Mouse (Mus musculus) MEL (cell line): ENCODE results near the gene Ddx55. TPM values are rescaled to one million over a fixed set of nuclear protein-coding genes. Genes with fewer than 3 reads are reported as not detected.

Source experiments
- DNase-seq: peaks from one replicate; pipeline ENCODE4 v3.0.0; 2011; ENCODE audit warnings: low read depth, low spot score
- H3K27ac ChIP-seq: 2 replicates; pipeline ENCODE4 v1.5.1; 2012; ENCODE audit warnings: low read depth, mild to moderate bottlenecking, control low read depth, low read length, moderate library complexity; ENCODE audit not compliant: control insufficient read depth
- H3K27me3 ChIP-seq, 2 experiments: fragments of 150-350 bp in 1 of 2; sonication (generic) in 1 of 2; 2 replicates each; pipeline ENCODE4 v1.6.1; 2012; ENCODE audit warnings: low read length in 2 of 2, mild to moderate bottlenecking in 2 of 2, improper control_type of control experiment in 1 of 2, moderate library complexity in 1 of 2; ENCODE audit not compliant: insufficient read depth in 2 of 2, control insufficient read depth in 1 of 2
- H3K36me3 ChIP-seq, 2 experiments: 2 replicates each; pipeline ENCODE4 v1.6.1; 2012 to 2014; ENCODE audit warnings: low read length in 2 of 2, improper control_type of control experiment in 1 of 2, inconsistent platforms in 1 of 2, mild to moderate bottlenecking in 1 of 2; ENCODE audit not compliant: insufficient read depth in 2 of 2, control insufficient read depth in 1 of 2
- H3K4me1 ChIP-seq, 2 experiments: fragments of 150-350 bp in 1 of 2; sonication (generic) in 1 of 2; 2 replicates each; pipeline ENCODE4 v1.6.1; 2012; ENCODE audit warnings: low read length in 2 of 2, improper control_type of control experiment in 1 of 2, mild to moderate bottlenecking in 1 of 2; ENCODE audit not compliant: insufficient read depth in 2 of 2, control insufficient read depth in 1 of 2
- H3K4me3 ChIP-seq, 2 experiments: fragments of 150-350 bp in 1 of 2; sonication (generic) in 1 of 2; 2 replicates each; pipeline ENCODE4 v1.5.1; 2012; ENCODE audit warnings: low read depth in 2 of 2, low read length in 2 of 2, mild to moderate bottlenecking in 2 of 2, moderate library complexity in 2 of 2, control low read depth in 1 of 2, improper control_type of control experiment in 1 of 2; ENCODE audit not compliant: control insufficient read depth in 1 of 2, insufficient read depth in 1 of 2
- H3K79me2 ChIP-seq: 2 replicates; pipeline ENCODE4 v1.6.1; 2012; ENCODE audit warnings: mild to moderate bottlenecking, low read length, moderate library complexity; ENCODE audit not compliant: control insufficient read depth, poor library complexity, insufficient read depth
- H3K9ac ChIP-seq: 2 replicates; pipeline ENCODE4 v1.6.1; 2012; ENCODE audit warnings: low read depth, mild to moderate bottlenecking, control low read depth, low read length, moderate library complexity; ENCODE audit not compliant: control insufficient read depth, poor library complexity, severe bottlenecking
- H3K9me3 ChIP-seq: fragments of 150-350 bp; sonication (generic); replicated peaks from 2 replicates; pipeline ENCODE4 v1.6.1; 2012; ENCODE audit warnings: mild to moderate bottlenecking, low read length, improper control_type of control experiment, moderate library complexity; ENCODE audit not compliant: insufficient read depth
- CHD2 ChIP-seq: IDR thresholded peaks from 2 replicates; pipeline ENCODE4 v1.6.1; 2011; ENCODE audit warnings: low read length, improper control_type of control experiment
- E2F4 ChIP-seq: IDR thresholded peaks from 2 replicates; pipeline ENCODE4 v1.6.1; 2011; ENCODE audit warnings: low read depth, low read length, improper control_type of control experiment, borderline replicate concordance
- EP300 ChIP-seq, 2 experiments: IDR thresholded peaks; 2 replicates each; pipeline ENCODE4 v1.6.1; 2011; ENCODE audit warnings: improper control_type of control experiment in 2 of 2, low read length in 2 of 2, low read depth in 1 of 2, mild to moderate bottlenecking in 1 of 2
- ETS1 ChIP-seq: IDR thresholded peaks from 2 replicates; pipeline ENCODE4 v1.6.1; 2012; ENCODE audit warnings: low read depth, mild to moderate bottlenecking, inconsistent platforms, low read length, improper control_type of control experiment, moderate library complexity
- JUND ChIP-seq: IDR thresholded peaks from 2 replicates; pipeline ENCODE4 v1.6.1; 2011; ENCODE audit warnings: low read depth, mild to moderate bottlenecking, improper control_type of control experiment, low read length
- KAT2A ChIP-seq: conservative IDR thresholded peaks from 2 replicates; pipeline ENCODE4 v1.6.1; 2012; ENCODE audit warnings: low read depth, low read length, improper control_type of control experiment, inconsistent platforms
- MAX ChIP-seq: IDR thresholded peaks from 2 replicates; pipeline ENCODE4 v1.6.1; 2011; ENCODE audit warnings: low read length, improper control_type of control experiment
- MEF2A ChIP-seq: IDR thresholded peaks from 2 replicates; pipeline ENCODE4 v1.6.1; 2014; ENCODE audit warnings: low read depth, mild to moderate bottlenecking, inconsistent platforms, low read length, improper control_type of control experiment; ENCODE audit not compliant: poor library complexity, insufficient replicate concordance, severe bottlenecking; ENCODE audit errors: extremely low read depth
- MYB ChIP-seq: IDR thresholded peaks from 2 replicates; pipeline ENCODE4 v1.6.1; 2011; ENCODE audit warnings: mild to moderate bottlenecking, low read depth, low read length, improper control_type of control experiment
- MYC ChIP-seq: IDR thresholded peaks from 2 replicates; pipeline ENCODE4 v1.6.1; 2011; ENCODE audit warnings: low read depth, mild to moderate bottlenecking, low read length, improper control_type of control experiment, moderate library complexity
- NRF1 ChIP-seq: IDR thresholded peaks from 2 replicates; pipeline ENCODE4 v1.6.1; 2014; ENCODE audit warnings: low read depth, mild to moderate bottlenecking, inconsistent platforms, low read length, improper control_type of control experiment, moderate library complexity; ENCODE audit not compliant: poor library complexity, insufficient read depth, severe bottlenecking
- POLR2AphosphoS2 ChIP-seq: IDR thresholded peaks from 2 replicates; pipeline ENCODE4 v1.6.1; 2011; ENCODE audit warnings: low read length, improper control_type of control experiment
- POLR2AphosphoS5 ChIP-seq: IDR thresholded peaks from 2 replicates; pipeline ENCODE4 v1.6.1; 2012; ENCODE audit warnings: low read depth, borderline replicate concordance, mild to moderate bottlenecking, inconsistent platforms, low read length, moderate library complexity, mixed read lengths
- RAD21 ChIP-seq: IDR thresholded peaks from 2 replicates; pipeline ENCODE4 v1.6.1; 2011; ENCODE audit warnings: mild to moderate bottlenecking, low read depth, low read length, improper control_type of control experiment
- RCOR1 ChIP-seq: IDR thresholded peaks from 2 replicates; pipeline ENCODE4 v1.6.1; 2012; ENCODE audit warnings: low read depth, mild to moderate bottlenecking, inconsistent platforms, low read length, improper control_type of control experiment
- SMC3 ChIP-seq: IDR thresholded peaks from 2 replicates; pipeline ENCODE4 v1.6.1; 2011; ENCODE audit warnings: low read depth, low read length, improper control_type of control experiment
- TAL1 ChIP-seq: IDR thresholded peaks from 2 replicates; pipeline ENCODE4 v1.6.1; 2012; ENCODE audit warnings: mild to moderate bottlenecking, inconsistent platforms, low read length, moderate library complexity, mixed read lengths
- TCF12 ChIP-seq: IDR thresholded peaks from 2 replicates; pipeline ENCODE4 v1.6.1; 2014; ENCODE audit warnings: low read depth, mild to moderate bottlenecking, inconsistent platforms, low read length, improper control_type of control experiment, moderate library complexity
- UBTF ChIP-seq: IDR thresholded peaks from 2 replicates; pipeline ENCODE4 v1.6.1; 2012; ENCODE audit warnings: low read depth, mild to moderate bottlenecking, inconsistent platforms, low read length, improper control_type of control experiment, moderate library complexity, borderline replicate concordance; ENCODE audit not compliant: insufficient read depth
- ZNF384 ChIP-seq: IDR thresholded peaks from 2 replicates; pipeline ENCODE4 v1.6.1; 2012; ENCODE audit warnings: low read depth, mild to moderate bottlenecking, inconsistent platforms, low read length, improper control_type of control experiment
- polyA plus RNA-seq, 2 experiments: library from polyadenylated mRNA; stranded (reverse) in 1 of 2; unstranded in 1 of 2; fragments of >175 nt in 1 of 2; fragments of >200 nt in 1 of 2; gene quantifications; 2 replicates each; pipeline versions ENCODE4 v1.2.1 to v1.2.4; 2012; ENCODE audit warnings: low replicate concordance in 2 of 2, low read depth in 1 of 2; ENCODE audit not compliant: insufficient read length in 2 of 2, insufficient read depth in 1 of 2, missing spikeins in 1 of 2
- total RNA-seq: library from RNA; depleted of rRNA; stranded (reverse); fragments of 300-350 nt; gene quantifications from 2 replicates; pipeline ENCODE4 v1.2.3, GENCODE M21; 2012

Ddx55 gene
- total and polyA plus RNA-seq, 3 experiments = 33.8 to 43.2 TPM; not detected in 1

- H3K79me2 ChIP-seq = peaks cover 2% of the 10 kb centered on the region; the same call in 1 of the 2 replicates
- DNase-seq = no peak
- H3K9me3 ChIP-seq = no peaks in the 10 kb centered on the region
- H3K27me3 ChIP-seq = no peaks in the 10 kb centered on the region
- TF ChIP-seq KAT2A = no peak
- TF ChIP-seq EP300 (IDR thresholded peaks at IDR 0.05; ENCODE audit: low read depth in 1 of 2, low read length in 2 of 2) = no peak
- no peak for TF ChIP-seq UBTF
- TF ChIP-seq TAL1 = no peak
- no peak for TF ChIP-seq NRF1
- TF ChIP-seq MEF2A = no peak
- TF ChIP-seq SMC3 = no peak
- no peak for TF ChIP-seq MYB
- no peak for TF ChIP-seq RAD21
- TF ChIP-seq TCF12 = no peak
- TF ChIP-seq, all 39 proteins: peak for 0
- Histone ChIP-seq H3K27ac (no peak overlapping the region), H3K36me3 (peaks cover 0 to 8% of the 10 kb centered on the region in 2 experiments; a peak in 2 of 4 replicates), H3K9ac (peak overlapping the region; percentile 16), H3K4me3 (peak overlapping the region; percentile 78 to 99), H3K4me1 (peaks cover 14 to 19% of the 10 kb centered on the region in 2 experiments)
These were observed 21.1 kb upstream of the Ddx55 start for GRCm38 (mm10) chr5:124531583-124531930.

GRCm38 (mm10) chr5:124532451-124532850, 20.2 kb upstream of the Ddx55 start:
- Histone ChIP-seq H3K79me2 (peaks cover 2% of the 10 kb centered on the region; the same call in 1 of the 2 replicates), H3K9me3 (no peaks in the 10 kb centered on the region), H3K27me3 (no peaks in the 10 kb centered on the region), H3K27ac (no peak overlapping the region), H3K4me3 (no peak overlapping the region), H3K4me1 (peaks cover 14 to 19% of the 10 kb centered on the region in 2 experiments), H3K9ac (no peak overlapping the region), H3K36me3 (peaks cover 0 to 8% of the 10 kb centered on the region in 2 experiments; a peak in 2 of 4 replicates)
- no peak for DNase-seq
- TF ChIP-seq MAX = no peak
- TF ChIP-seq CHD2 = no peak
- TF ChIP-seq ZNF384 = no peak
- no peak for TF ChIP-seq E2F4
- TF ChIP-seq TAL1 = no peak
- no peak for TF ChIP-seq UBTF
- TF ChIP-seq EP300 (IDR thresholded peaks at IDR 0.05; ENCODE audit: low read depth in 1 of 2, low read length in 2 of 2) = no peak
- TF ChIP-seq ETS1 = no peak
- TF ChIP-seq RCOR1 = no peak
- no peak for TF ChIP-seq MYC
- no peak for TF ChIP-seq POLR2AphosphoS5
- TF ChIP-seq SMC3 = no peak
- TF ChIP-seq JUND = no peak
- no peak for TF ChIP-seq MEF2A
- TF ChIP-seq POLR2AphosphoS2 = no peak
- TF ChIP-seq, all 39 proteins: peak for 0
